9 mouse cellular contexts compared by ENCODE assay signal in genomic region chr1:170894603-170895602, GRCm38 (mm10). TPM values are rescaled to one million over a fixed set of nuclear protein-coding genes. Genes with fewer than 3 reads are reported as not detected.
DNase-seq lines count a peak whose midpoint lies in the region; TF ChIP-seq lines count a peak whose summit lies in the region.
"Had no signal": no experiment of that assay in that cellular context is flagged by ENCODE, and none has a peak within 500 bp of the region (broad histone marks: within the 10 kb centered on the region; RNA-seq: fewer than 3 reads in every experiment).

No protein-coding gene starts in this region.

- peak overlapping the region; percentile 36 for H3K9ac ChIP-seq in ES-Bruce4 (ENCODE audit: low read depth, poor library complexity, severe bottlenecking)
- H3K9ac ChIP-seq: liver, embryonic 15.5 days had no signal

- no peak overlapping the region for H3K4me3 ChIP-seq in ES-Bruce4 (ENCODE audit: low read depth, low read length)
- H3K4me3 ChIP-seq: liver, embryonic 15.5 days had no signal

- H3K4me1 ChIP-seq in ES-Bruce4 (ENCODE audit: control insufficient read depth, insufficient read depth, low read length): peaks cover 4% of the 10 kb centered on the region
- H3K4me1 ChIP-seq: liver, embryonic 15.5 days had no signal

- no peaks in the 10 kb centered on the region for H3K9me3 ChIP-seq in ES-Bruce4 (replicated peaks; ENCODE audit: control insufficient read depth, insufficient read depth, low read length, poor library complexity, severe bottlenecking)
- H3K9me3 ChIP-seq: liver, embryonic 15.5 days had no signal

- DNase-seq in kidney, postnatal 14 days: peak; percentile 29
- DNase-seq in kidney, adult 18-20 months: no peak
- peak; percentile 78 for DNase-seq in ZHBTc4 (ENCODE audit: low read depth, low spot score)
- DNase-seq in lung, postnatal 14 days: peak; percentile 22
- no peak for DNase-seq in neural tube, embryonic 10.5 days (ENCODE audit: extremely low spot score, low spot score)
- DNase-seq in kidney, adult 11 months: no peak

- no peak for TF ChIP-seq POLR2A in ES-Bruce4 (IDR thresholded peaks at IDR 0.05; ENCODE audit: insufficient read depth, low read length)

- no peaks in the 10 kb centered on the region for H3K27me3 ChIP-seq in ES-Bruce4 (ENCODE audit: control insufficient read depth, insufficient read depth, low read length, poor library complexity, severe bottlenecking)

- peak; percentile 65 for TF ChIP-seq EP300 in ES-Bruce4 (IDR thresholded peaks at IDR 0.05; ENCODE audit: insufficient read depth, low read depth, low read length)

- no peaks in the 10 kb centered on the region for H3K36me3 ChIP-seq in ES-Bruce4 (ENCODE audit: control insufficient read depth, insufficient read depth, low read length, poor library complexity, severe bottlenecking)
- H3K36me3 ChIP-seq: liver, embryonic 15.5 days had no signal

- peak overlapping the region; percentile 90 for H3K27ac ChIP-seq in ES-Bruce4 (ENCODE audit: insufficient read depth, low read length)
- H3K27ac ChIP-seq: liver, embryonic 15.5 days had no signal

- no peak for TF ChIP-seq CTCF in ES-Bruce4 (IDR thresholded peaks at IDR 0.05; ENCODE audit: low read depth, low read length)

RNA-seq across cellular contexts. Expression of gene Dusp12, which starts 9.6 kb away (rescaled TPM):
- polyA plus RNA-seq in ES-Bruce4 (2011; ENCODE audit: insufficient read depth, insufficient read length, low read depth, missing spikeins): 43.1 and 45.9 TPM in 2 replicates

RNA-seq across cellular contexts. Expression of gene Gm26620, which starts 10.0 kb away (rescaled TPM):
- polyA plus RNA-seq in ES-Bruce4 (2011; ENCODE audit: insufficient read depth, insufficient read length, low read depth, missing spikeins): not detected in 2 replicates

RNA-seq across cellular contexts. Expression of gene Fcrlb, which starts 17.8 kb away (rescaled TPM):
- polyA plus RNA-seq in ES-Bruce4 (2011; ENCODE audit: insufficient read depth, insufficient read length, low read depth, missing spikeins): not detected in 2 replicates

RNA-seq across cellular contexts. Expression of gene Atf6, which starts 27.3 kb away (rescaled TPM):
- polyA plus RNA-seq in ES-Bruce4 (2011; ENCODE audit: insufficient read depth, insufficient read length, low read depth, missing spikeins): 23.7 and 24.1 TPM in 2 replicates

RNA-seq across cellular contexts. Expression of gene Fcrla, which starts 32.5 kb away (rescaled TPM):
- not detected in 2 replicates for polyA plus RNA-seq in ES-Bruce4 (2011; ENCODE audit: insufficient read depth, insufficient read length, low read depth, missing spikeins)
- polyA plus RNA-seq: frontal cortex, adult 2 months had no signal

Comparison
In these comparisons a context has a peak if more than half of its experiments do, and no peak if none do; other contexts are left out.
1. DNase-seq: peak in kidney, postnatal 14 days (single experiment), ZHBTc4 (single experiment) and lung, postnatal 14 days (single experiment); none in kidney, adult 18-20 months (single experiment), neural tube, embryonic 10.5 days (single experiment) and kidney, adult 11 months (single experiment).